Mouse (Mus musculus): ENCODE measurements around the gene Ctsh. TPM values are rescaled to one million over a fixed set of nuclear protein-coding genes. Genes with fewer than 3 reads are reported as not detected.

Gene Ctsh
- total RNA-seq, 2 experiments from 2014 or later = 15.2 to 18.1 TPM

DNA sequence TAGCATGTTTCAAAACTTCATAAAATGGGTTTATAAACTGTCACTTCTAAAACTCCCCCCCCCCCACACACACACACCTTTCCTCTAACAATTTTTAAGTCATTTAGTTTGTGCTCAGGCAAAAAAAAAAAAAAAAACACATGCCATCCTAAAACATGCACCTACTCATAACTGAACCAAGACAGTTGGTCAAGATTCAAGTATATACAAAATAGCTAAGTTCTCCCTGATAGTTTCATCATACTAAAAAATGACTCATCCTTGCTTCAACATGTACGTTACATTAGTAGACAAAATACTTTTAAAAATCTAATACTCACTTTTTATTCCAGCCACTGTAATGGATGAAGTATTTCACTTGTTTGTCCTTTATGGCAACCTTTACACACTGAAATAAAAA is 53.0 kb downstream of the Ctsh start:
- no peak for DNase-seq (ENCODE audit: extremely low spot score in 1 of 2, low spot score in 1 of 2)

DNA sequence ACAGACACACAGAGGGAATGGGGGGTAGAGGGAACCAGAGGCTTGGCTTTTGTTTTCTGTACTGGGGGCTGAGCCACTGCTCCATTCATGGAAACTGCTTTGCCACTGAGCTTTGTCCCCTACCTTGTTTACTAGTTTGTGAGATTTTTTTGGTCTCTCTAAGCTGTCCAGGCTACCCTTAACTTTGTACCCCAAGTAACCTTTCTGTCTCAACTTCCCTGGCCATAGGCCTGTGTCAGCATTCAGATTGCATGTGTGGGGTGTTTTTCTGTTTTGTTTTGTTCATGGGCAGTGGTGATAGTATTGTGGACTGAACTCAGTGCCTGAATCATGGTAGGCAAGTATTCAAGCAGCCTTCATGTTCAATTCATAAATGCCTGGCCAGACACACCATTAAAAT is 54.3 kb downstream of the Ctsh start:
- no peak for DNase-seq (ENCODE audit: extremely low spot score in 1 of 2, low spot score in 1 of 2)

DNA sequence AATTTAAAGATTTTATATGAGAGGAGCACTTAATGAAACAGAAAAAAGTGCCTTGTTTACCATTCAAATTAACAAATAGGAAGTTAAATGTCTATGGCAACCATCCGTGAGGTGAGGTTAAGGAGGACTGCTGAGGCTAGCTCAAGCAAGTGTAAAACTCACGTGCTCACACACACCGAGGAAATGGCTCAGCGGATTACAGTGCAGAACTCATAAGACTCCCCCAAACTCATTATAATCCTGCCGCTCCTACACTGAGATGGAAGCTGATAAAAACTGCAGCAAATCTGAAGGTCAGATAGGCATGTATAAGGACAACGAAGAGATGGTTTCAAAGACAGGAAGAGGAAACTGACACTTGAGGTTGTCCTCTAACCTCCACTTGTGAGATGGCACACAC is 55.4 kb downstream of the Ctsh start:
- no peak for DNase-seq (ENCODE audit: extremely low spot score in 1 of 2, low spot score in 1 of 2)

DNA sequence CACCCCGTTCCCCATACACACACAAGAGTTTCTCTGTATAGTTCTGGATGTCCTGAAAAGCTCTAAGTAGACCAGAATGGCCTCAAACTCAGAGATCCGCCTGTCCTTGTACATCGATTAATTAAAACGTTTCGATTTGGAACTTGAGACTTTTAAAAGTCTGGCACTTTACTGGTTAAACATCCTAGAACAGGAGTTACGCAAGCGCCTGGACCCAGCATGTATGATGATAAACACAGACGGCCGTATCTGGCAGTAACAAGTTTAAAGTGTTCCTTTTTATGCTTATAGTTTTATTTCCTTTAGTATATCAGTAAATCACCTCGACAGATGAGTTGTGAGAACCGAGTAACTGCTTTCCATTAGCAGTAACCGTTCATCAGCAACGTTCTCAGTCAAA is 59.2 kb downstream of the Ctsh start:
- DNase-seq (ENCODE audit: extremely low spot score in 1 of 2, low spot score in 1 of 2) = no peak

DNA sequence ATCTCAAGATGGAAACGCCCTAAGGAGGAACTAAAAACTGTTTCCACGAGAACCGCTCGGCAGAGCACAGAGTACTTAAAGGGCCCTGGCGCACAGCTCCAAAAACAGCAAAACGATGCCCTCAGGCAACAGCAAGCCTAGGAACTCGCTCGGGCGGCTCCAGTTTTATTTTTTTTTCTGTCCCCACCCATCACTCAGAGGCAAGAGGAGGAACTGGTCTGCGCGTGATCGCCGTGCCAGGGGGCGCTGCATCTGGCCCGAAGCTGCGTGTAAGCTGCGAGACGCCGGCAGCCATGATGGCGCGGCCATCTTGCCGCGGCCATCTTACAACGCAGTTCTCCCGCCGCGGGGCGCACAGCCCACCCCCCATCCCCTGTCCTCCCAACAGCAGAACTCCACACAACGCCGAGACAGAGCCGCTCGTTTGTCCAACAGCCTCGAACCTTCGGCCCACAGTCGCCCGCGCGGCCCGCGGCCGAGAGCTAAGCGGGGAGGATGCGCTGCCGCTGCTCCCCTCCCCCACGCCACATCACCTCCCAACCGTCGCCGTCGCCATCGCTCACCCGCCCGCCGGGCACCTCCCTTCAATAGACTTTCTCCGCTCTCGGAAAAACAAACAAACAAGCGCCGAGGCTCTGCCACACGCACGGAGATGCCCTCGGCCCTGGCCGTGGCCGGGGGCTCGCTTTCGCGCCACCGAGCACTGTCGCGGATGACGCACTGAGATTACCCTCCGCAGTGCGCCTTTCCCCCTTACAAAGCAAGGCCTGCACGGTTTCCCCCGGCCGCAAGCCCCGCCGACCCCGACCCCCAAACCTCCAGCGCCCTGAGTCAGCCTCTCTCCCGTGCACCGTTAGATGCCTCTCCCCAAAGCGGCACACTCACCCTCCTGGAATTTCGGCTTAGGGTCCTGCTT is 60.0 kb downstream of the Ctsh start:
- peak; percentile 80 to 84 for DNase-seq (ENCODE audit: extremely low spot score in 1 of 2, low spot score in 1 of 2)

DNA sequence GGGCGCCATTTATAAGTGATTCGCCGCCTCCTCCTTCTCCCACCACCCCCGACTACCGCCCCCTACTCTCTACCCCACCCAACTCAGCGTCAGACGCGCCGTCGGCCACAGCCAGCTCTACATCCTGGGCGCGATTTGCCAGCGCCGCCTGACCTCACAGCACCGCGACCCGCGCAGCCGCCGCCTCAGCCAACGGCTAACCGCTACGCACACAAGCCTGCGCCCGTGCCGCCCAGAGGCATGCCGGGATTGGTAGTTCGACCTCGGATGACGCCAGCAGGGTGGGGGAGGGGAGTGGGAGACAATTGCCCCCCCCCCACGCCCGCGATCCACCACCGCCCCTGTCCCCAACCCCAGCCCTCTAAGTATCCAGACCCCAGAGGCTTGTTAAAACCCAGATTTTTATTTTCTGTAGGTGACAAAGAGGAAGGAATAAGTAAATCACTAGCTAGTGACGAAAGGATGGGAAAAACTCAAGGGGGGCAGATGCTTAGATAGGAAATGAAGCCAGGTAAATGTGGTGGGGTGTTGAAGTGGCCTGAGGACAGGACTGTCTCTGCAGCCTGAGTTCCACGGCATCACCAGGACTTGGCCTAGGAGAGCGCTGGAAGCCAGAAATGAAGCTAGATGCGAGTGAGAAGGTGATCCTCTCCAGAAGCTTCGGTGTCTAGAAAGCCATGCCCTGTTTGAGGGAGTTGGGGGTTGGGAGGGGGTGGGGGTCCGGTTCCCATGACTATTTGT is 60.8 kb downstream of the Ctsh start, which contains the start of gene Morf4l1:
Gene Morf4l1 (minus strand): TSS at position 208 of the 741 bp plus-strand sequence.
- DNase-seq (ENCODE audit: extremely low spot score in 1 of 2, low spot score in 1 of 2) = peak; percentile 91 to 96

DNA sequence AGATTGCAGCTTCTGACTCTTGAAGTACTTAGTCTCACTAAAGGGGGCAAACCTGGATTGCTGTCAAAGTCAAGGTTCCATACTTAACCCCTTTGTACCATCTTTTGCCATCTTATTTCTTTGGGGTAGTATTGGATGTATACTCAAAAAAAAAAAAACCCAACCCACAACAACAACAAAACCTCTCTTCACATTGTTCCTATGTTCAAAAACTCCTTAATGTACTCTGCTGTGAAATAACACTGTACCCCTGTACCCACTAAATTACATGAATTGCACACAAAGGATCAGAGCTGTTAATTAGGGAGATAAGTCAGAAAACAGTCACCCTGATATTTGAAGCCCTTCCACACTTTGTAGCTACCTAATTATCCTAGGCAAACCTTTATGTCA is 61.4 kb downstream of the Ctsh start:
- no peak for DNase-seq (ENCODE audit: extremely low spot score in 1 of 2, low spot score in 1 of 2)

DNA sequence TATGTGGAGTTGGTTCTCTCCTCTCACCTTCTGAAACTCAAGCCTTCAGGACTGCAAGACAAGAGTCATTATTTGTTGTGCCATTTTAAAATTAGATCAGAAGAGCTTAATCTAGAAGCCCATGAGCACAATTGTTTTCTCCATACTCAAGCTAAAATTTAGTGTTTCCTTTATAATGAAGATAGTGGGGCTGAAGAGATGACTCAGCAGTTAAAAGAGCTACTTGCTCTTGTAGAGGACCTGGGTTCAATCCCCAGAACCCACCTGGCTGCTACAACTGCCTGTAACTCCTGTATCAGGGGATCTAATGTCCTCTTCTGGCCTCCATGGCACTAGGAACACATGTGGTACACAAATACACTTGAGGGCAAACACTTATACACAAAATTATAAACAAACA is 63.3 kb downstream of the Ctsh start:
- DNase-seq (ENCODE audit: extremely low spot score in 1 of 2, low spot score in 1 of 2) = no peak

DNA sequence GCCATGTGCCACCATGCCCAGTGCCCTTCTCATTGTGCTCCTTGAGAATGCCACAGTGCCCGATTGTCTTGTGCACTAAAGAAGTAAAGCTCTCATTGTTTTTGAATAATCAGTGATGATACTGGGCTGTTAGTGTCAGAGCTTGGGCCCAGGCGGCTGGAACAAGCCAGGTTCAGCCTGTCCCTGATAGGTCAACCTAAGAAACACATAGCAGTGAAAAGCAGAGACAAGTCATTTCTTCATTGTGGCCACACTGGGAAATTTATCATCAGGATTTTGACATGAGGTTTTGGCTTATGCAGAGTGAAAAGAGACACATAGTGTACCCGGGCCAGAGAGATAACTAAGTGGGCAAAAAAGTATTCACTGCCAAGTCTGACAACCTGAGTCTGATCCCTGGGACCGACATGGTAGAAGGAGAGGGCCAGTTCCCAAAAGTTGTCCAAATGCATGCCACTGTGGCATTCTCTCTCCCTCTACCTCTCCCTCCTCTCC is 68.3 kb downstream of the Ctsh start:
- no peak for DNase-seq (ENCODE audit: extremely low spot score in 1 of 2, low spot score in 1 of 2)

DNA sequence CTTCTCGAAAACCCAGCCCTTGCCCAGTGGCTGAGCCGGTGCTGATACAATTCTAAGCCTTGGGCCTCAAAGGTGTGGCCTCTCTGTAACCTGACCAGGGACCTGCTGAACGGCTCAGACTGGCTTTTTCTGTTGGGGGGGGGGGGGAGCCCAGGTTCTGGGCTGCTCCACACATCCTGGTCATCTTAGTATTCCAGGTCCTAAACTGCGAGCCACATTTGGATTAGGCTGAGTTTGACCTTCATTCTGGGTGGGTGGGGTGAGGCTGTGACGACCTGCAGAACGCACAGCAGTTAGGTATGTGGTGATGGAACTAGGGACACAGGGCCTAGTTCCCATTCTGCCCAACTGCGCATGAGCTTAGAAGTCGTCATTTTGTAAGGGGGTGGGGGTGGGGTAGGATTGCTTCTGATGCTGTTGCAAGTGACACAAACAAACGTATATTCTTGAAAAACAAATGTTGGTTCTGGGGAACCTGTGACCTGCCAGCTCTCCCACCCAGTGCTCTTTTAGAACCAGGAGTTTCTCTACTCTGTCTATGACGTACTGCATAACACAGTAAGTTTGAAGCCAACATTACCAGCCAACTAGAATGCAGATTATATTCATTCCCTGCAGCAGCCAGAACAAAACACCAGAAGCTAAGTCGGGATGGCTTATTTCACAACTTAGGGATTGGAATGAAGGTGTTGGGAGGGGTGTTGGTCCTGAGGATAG is 70.4 kb downstream of the Ctsh start:
- DNase-seq (ENCODE audit: extremely low spot score in 1 of 2, low spot score in 1 of 2) = no peak

DNA sequence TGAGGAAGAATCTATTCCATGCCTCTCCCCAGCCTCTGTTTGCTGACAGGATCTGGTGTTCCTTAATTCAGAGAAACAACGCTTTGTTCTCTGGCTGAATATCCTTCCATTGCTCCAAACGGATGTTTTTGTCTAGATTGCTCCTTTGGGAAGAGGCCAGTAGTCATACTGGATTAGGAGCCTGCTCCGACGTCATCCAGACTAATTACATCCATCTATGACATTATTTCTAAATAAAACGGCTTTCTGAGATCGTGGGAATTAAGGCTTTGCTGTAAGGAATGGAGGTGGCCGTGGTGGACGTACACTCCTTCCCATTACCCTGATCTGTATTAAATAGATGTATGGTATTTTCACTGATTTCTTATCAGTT is 70.9 kb downstream of the Ctsh start:
- no peak for DNase-seq (ENCODE audit: extremely low spot score in 1 of 2, low spot score in 1 of 2)

Other genes with a start within 250 kb of the Ctsh start
- 100 to 1,000 TPM; 405 to 439 TPM for gene Rasgrf1, start 144.2 kb upstream of the Ctsh start, total RNA-seq (2021)
- 100 to 1,000 TPM; 401 to 432 TPM for gene Morf4l1, start 60.6 kb downstream of the Ctsh start, total RNA-seq (2021)
- under 1 TPM; 0.62 to 0.77 TPM for gene Adamts7, start 108.9 kb downstream of the Ctsh start, total RNA-seq (2021)
- gene Tbc1d2b, start 216.7 kb downstream of the Ctsh start, total RNA-seq (2021) = 10 to 100 TPM in 1 of 2 experiments, 1 to 10 TPM in 1; 8.7 to 10.0 TPM

All from layer of hippocampus, postnatal 25 days (tissue).